Mouse (Mus musculus) gastrocnemius, postnatal 25 days (tissue): ENCODE results near the gene Bcl9. TPM values are rescaled to one million over a fixed set of nuclear protein-coding genes. Genes with fewer than 3 reads are reported as not detected.

Source experiments
- DNase-seq: peaks from one replicate; pipeline ENCODE4 v3.0.0; 2022
- total RNA-seq, 2 experiments: library from RNA; stranded (reverse); gene quantifications; 1 replicate in 1 of 2; 2 replicates in 1 of 2; pipeline ENCODE4 v1.2.3; 2021

Gene Bcl9
- total RNA-seq, 2 experiments from 2014 or later, result 2.7 to 2.9 TPM

- DNase-seq, result peak; percentile 45
Observed at GRCm38 (mm10) chr3:97296941-97297552, 670 bp downstream of the Bcl9 start.

- DNase-seq, result no peak
Observed at GRCm38 (mm10) chr3:97294334-97294733, 3.4 kb downstream of the Bcl9 start.

- no peak for DNase-seq
Observed at GRCm38 (mm10) chr3:97284878-97285277, 12.8 kb downstream of the Bcl9 start.

GRCm38 (mm10) chr3:97284056-97284455 lies 13.7 kb downstream of the Bcl9 start:
- no peak for DNase-seq

GRCm38 (mm10) chr3:97281426-97281825 lies 16.3 kb downstream of the Bcl9 start:
- DNase-seq, result no peak

GRCm38 (mm10) chr3:97275708-97276107 lies 22.0 kb downstream of the Bcl9 start:
- no peak for DNase-seq

- no peak for DNase-seq
Observed at GRCm38 (mm10) chr3:97274516-97275230, 23.0 kb downstream of the Bcl9 start.

GRCm38 (mm10) chr3:97273876-97274275 lies 23.8 kb downstream of the Bcl9 start:
- DNase-seq, result no peak

- DNase-seq, result no peak
Observed at GRCm38 (mm10) chr3:97265667-97266415, 31.9 kb downstream of the Bcl9 start.

- no peak for DNase-seq
Observed at GRCm38 (mm10) chr3:97262235-97262634, 35.5 kb downstream of the Bcl9 start.

GRCm38 (mm10) chr3:97255706-97256339 lies 41.9 kb downstream of the Bcl9 start:
- no peak for DNase-seq

GRCm38 (mm10) chr3:97254861-97255465 lies 42.8 kb downstream of the Bcl9 start:
- no peak for DNase-seq

GRCm38 (mm10) chr3:97253823-97254600 lies 43.7 kb downstream of the Bcl9 start:
- no peak for DNase-seq

- no peak for DNase-seq
Observed at GRCm38 (mm10) chr3:97252896-97253295, 44.8 kb downstream of the Bcl9 start.

- DNase-seq, result no peak
Observed at GRCm38 (mm10) chr3:97242629-97243167, 55.0 kb downstream of the Bcl9 start.

- DNase-seq, result no peak
Observed at GRCm38 (mm10) chr3:97241826-97242225, 55.9 kb downstream of the Bcl9 start.

- DNase-seq, result no peak
Observed at GRCm38 (mm10) chr3:97239793-97240192, 57.9 kb downstream of the Bcl9 start.

- no peak for DNase-seq
Observed at GRCm38 (mm10) chr3:97239316-97239715, 58.4 kb downstream of the Bcl9 start.

GRCm38 (mm10) chr3:97238521-97238920 lies 59.2 kb downstream of the Bcl9 start:
- DNase-seq, result no peak

GRCm38 (mm10) chr3:97237403-97237802 lies 60.3 kb downstream of the Bcl9 start:
- DNase-seq, result no peak

- DNase-seq, result no peak
Observed at GRCm38 (mm10) chr3:97234797-97235196, 62.9 kb downstream of the Bcl9 start.
